Mouse (Mus musculus) thymus, postnatal 14 days (tissue): ENCODE data around the gene Layn.
A peak's percentile ranks its signal among the peaks of the same experiment; 100 is the strongest.

Source experiments
- DNase-seq: peaks from one replicate; pipeline ENCODE4 v3.0.0; 2021

The Layn gene

DNA sequence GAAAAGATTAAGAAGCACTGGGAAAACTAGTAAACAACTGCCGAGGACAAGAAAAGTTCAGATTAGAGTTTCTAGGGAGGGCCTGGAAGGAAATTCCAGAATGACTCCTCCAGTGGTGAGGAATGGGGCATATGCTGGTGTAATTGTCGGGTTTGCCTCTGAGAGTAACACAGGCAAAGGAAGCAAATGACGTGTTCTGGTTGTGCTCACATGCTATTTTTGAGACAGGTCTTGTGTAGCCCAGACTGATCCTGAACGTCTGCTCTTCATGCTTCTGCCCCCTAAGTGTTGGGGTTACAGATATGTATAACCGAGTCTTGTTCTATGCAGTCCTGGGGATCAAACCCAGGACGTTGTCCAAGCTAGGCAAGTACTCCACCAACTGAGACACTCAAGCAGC is 45.3 kb downstream of the Layn start:
- DNase-seq = no peak

DNA sequence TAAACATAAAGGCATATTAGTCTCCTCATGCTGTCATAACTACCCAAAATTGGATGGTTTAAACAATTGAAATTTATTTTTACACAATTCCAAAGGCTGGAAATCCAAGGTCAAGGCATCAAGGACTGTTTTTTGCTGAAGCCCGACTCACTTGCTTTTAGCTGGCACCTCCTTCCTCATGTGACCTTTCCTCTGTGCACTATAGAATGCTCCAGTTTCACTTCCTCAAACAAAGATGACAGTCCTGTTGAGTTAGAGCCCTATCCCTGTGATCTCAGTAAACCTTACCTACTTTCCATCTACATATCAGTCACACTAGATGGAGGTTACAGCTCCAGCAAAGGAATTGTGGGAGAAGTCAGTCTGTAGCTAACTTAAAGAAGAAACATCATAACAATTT is 46.7 kb downstream of the Layn start:
- DNase-seq = no peak

DNA sequence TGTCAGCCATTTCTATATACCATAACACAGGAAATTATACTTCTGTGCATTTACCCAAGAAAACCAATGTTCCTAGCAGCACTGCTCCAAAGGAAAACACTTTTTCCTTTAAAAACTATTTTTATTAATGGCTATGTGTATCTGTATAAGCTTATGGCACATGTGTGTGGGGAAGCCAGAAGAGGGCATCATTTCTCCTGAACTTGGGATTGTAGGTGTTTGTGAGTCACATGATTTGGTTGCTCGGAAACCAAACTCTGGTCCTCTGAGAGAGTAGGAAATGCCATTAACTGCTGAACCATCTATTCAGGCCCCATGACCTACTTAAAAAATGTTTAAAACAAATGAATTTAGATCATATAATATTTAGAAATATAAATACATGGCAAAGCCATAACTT is 49.9 kb downstream of the Layn start:
- DNase-seq = no peak

DNA sequence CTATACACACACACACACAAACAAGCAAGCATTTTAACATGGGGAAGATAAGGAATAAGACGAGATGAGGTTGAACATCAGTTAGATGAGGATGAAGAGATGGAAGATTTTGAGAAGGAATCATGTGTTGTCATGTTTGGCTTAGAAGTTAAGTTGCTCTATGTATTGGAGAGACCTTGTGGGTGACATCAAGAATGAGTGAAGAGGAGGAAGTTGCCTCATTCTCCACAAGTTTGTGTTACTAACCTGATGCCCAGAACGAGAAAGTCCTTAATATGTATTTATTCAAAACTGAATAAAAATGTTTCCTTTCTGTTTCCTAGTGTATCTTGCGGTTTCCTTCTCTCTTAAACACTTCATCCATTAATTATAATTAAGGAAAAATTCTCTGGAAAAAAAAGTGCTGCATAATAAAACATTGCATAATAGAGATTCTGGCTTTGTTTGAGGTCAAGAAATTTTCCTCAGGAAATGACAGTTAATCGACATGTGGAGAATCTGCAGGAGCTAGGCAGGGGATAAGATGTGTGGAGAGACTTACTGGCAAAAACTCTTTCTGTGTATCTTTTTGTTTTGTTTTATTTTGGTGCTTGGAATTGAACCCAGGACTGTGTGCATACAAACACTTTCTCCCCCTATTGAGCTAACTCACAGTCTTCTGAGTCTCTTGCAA is 55.6 kb downstream of the Layn start:
- no peak for DNase-seq

DNA sequence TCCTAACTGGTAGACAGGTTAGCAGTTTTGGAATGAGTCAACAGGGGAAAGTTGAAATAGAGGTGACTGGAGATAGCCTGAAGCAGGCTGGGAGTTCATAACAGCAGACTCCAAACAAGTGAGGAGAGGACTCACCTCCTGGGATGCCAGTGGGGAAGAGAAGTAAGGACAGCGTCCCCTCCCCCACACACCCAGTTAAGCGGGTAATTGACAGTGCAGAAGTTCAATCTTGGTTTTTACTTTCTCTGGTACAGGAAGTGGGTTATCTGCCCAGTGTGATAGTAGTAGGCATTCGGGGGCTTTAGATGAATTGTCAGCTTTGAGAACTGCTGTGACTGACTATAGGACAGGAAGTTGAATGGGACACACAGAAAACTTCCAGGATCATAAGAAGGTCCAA is 56.5 kb downstream of the Layn start:
- peak; percentile 20 for DNase-seq

DNA sequence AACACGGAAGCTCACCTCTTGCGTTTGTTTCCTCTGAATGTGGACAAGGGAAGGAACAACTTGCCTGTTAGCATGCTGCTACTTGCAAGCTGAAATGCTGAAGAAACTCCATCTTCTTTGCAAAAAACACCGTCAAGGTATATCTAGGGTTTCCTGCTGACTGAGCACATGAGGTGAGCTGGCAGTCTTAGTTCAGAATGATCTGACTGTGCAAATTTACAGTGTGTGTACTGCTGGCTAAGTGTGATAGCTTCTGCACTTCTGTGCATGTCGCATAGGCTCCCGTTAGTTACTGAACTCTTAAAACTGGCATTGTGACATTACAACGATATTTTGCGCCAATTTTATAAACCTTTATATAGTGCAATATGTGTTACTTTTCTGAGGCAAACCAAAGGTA is 57.2 kb downstream of the Layn start:
- no peak for DNase-seq

DNA sequence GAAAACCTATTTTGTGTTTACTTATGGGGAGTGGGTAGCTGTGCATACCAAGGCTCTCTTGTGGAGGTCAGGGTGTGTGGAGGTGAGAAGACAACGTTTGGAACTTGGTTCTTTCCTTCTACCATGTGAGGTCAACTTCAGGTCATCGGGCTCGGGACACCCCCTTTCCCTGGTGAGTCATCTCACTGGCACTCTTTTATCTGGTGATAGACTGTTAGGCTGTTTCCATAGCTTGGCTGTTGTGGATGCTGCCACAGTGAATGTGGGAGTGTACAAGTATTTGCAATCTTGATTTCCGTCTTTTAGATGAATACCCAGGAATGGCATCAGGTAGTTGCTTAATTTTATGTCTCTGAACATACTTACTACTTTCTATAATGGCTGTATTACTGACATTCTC is 61.2 kb downstream of the Layn start:
- DNase-seq = no peak

DNA sequence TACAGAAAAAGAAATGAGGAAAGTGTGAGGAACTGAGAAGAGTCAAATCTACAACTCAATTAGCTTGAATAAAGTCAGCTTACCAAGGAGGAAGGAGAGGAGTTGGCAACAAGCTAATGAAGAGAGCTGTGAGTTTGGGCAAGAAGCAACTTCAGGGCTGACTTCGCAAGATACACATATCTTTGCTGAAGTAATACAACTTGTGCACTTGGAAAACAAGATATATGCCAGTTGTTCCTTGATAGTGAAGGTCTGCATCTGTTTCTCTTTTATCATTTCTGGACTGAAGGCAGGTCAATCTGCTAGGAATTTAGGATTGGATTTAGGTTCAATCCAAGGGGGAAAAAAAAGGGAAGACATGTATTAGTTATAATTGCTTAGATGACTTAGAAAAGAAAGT is 63.2 kb downstream of the Layn start:
- no peak for DNase-seq

DNA sequence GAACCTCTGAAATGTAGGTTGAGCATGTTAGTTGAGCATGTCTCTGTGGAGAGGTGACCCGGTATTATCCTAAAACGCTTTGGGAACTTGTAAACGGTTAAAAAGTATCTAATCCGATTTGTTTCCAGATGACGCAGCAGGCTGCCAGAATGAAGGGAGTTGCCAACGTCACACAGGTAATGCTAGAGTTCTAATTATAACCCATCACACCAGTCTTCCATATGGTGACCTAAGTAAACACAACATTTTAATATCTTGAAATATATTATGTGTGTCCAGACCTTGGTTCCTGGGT is 67.3 kb downstream of the Layn start:
- peak; percentile 9 for DNase-seq

DNA sequence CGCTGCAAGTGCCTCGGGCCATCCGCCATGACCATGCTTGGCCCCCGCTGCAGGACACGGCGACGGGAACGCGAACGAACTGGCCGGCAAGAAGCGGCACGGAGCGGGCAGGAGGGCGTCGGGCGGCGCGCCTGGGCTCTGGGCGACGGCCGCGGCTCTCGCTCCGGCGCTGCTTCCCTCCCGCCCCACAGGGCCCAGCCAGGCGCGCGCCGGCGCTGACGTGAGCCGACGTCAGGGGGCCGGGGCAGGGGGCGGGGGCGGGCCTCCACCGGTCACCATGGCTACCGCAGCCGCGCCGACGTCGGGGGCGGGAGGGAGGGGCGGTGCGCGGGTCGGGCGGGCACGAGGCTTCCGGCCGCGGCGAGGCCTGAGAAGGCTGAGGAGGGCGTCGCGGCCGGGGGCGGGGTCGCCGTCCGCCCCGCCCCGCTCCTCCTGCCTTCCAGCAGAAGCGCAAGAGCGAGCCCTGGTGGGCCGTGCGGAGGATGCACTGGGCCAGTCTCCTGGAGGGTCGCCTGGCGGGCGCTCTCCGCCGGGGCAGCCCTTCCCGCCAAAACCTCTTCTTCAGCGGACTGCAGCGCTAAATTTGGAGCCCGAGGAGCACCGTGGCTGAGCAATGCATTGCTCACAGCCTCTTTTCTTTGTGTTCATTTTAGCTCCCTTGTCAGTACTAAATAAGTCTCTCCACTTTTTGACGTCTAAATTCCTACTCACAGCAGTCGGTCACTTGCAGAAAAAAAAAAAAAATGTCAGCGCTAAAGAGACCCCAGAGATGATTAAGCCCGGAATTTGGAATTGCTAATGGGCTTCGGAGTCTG is 67.8 kb downstream of the Layn start, which contains the start of gene Sik2:
Gene Sik2 (minus strand): TSS at position 233 of the 815 bp plus-strand sequence.
- DNase-seq = peak; percentile 95

DNA sequence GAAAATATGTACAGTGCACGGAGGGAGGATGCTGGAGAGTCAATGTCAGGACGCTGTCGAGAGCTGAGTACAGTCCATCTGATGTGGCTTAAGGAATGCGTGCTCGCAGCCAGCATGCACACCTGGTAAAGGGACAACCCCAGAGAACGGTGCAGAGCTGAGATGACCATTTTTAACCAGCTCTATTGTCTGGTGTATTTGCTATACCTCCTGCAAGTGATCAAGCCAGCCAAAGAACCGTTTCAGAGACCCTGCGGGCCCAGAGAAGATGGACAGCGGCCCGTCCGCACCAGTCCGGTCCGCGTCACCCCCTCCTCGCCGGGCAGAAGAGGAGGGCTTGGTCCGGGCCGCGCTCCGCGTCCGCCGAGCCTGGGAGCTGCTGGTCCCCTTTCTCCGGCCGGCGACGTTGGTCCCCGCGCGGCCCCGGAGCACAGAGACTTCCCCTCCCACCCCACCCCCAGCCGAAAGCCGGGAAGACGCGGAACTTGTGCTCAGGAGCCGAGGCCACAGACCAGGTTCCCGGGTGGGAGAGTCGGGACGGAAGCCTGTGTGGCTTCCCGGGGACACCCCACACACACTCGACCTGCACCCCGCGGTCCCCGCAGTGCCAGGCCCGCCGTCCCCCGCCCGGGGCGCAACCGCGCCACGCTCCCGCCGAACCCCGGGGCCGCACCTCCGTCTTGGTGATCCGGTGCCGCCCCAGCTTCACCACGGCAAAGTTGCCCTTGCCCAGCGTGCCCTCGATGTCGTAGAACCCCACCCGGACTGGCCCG is 68.6 kb downstream of the Layn start:
- no peak for DNase-seq

DNA sequence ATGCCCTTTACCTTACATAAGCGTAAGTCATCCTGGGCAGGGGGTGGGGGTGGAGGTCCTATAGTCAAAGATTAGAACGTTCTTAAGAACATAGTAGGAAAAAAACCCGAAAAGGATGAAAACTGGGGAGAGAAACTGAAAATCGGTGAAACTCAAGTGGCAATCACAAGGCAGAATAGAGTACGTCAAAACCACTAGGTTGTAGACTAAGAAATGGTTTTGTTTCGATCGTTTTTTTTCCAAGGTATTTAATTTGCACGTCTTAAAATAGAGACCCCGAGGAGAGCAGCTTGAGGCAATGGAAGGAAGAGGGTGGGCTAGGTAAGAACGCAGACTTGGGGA is 69.2 kb downstream of the Layn start:
- no peak for DNase-seq

DNA sequence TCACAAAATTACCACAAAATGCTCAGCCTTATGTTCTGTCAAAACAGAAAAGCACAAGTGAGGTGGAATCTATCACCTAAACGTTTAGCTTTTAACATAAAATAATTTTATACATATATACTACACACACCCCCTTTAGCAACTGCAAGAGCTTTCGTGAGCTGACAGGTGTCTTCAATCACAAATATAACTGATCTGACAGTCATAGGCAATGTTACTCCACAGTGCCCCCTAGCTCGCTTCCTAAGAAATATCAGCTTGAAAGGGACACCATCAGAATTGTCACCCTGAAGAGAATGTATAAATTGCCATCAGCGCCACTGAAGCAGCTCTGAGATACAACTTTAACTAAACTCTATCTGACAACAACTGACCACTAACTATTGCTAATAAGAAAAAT is 70.0 kb downstream of the Layn start:
- DNase-seq = peak; percentile 80
